Mouse (Mus musculus) midbrain, embryonic 10.5 days (tissue): ENCODE data around the gene Dbn1. TPM values are rescaled to one million over a fixed set of nuclear protein-coding genes. Genes with fewer than 3 reads are reported as not detected.
A peak's percentile ranks its signal among the peaks of the same experiment; 100 is the strongest.

Experiments
- DNase-seq: peaks from one replicate; pipeline ENCODE4 v3.0.0-alpha.2; 2017; ENCODE audit warnings: low spot score
- H3K27ac ChIP-seq: fragments of 300-500 bp; sonication (generic); replicated peaks from 2 replicates; pipeline ENCODE4 v1.5.1; 2016; ENCODE audit warnings: mild to moderate bottlenecking
- H3K27me3 ChIP-seq: fragments of 300-500 bp; sonication (generic); 2 replicates; pipeline ENCODE4 v1.6.1; 2016; ENCODE audit warnings: low read depth, mild to moderate bottlenecking; ENCODE audit not compliant: poor library complexity, severe bottlenecking
- H3K36me3 ChIP-seq: fragments of 300-500 bp; sonication (generic); 2 replicates; pipeline ENCODE4 v1.6.1; 2016; ENCODE audit warnings: mild to moderate bottlenecking, moderate library complexity
- H3K4me1 ChIP-seq: fragments of 300-500 bp; sonication (generic); 2 replicates; pipeline ENCODE4 v1.6.1; 2016
- H3K4me3 ChIP-seq: fragments of 300-500 bp; sonication (generic); 2 replicates; pipeline ENCODE4 v1.5.1; 2016; ENCODE audit warnings: mild to moderate bottlenecking, moderate library complexity
- H3K9me3 ChIP-seq: fragments of 300-500 bp; sonication (generic); replicated peaks from 2 replicates; pipeline ENCODE4 v1.6.1; 2016; ENCODE audit warnings: mild to moderate bottlenecking
- WGBS: fragments of 180-500 bp; shearing (Covaris S2); methylation state at CpG from one replicate; pipeline ENCODE4 v1.1.7; 2016; 5-methylcytosine and 5-hydroxymethylcytosine counted together
- polyA plus RNA-seq: library from polyadenylated mRNA; unstranded; fragments of >200 nt; fragmentation: Nextera tagmentation; extraction: Ambion mirVana; gene quantifications from 2 replicates; pipeline ENCODE4 v1.2.1, GENCODE M21; 2016

The Dbn1 gene
- polyA plus RNA-seq, 1 experiment from 2014 or later, result 381 TPM

GRCm38 (mm10) chr13:55522730-55523129 lies 34.8 kb upstream of the Dbn1 start:
- peaks cover 14% of the 10 kb centered on the region for H3K4me1 ChIP-seq
- 64% methylated on average over 8 of the region's 8 CpGs for WGBS
- no peaks in the 10 kb centered on the region for H3K27me3 ChIP-seq
- H3K36me3 ChIP-seq, result peaks cover 15% of the 10 kb centered on the region
- no peak for DNase-seq
- H3K4me3 ChIP-seq, result no peak overlapping the region
- H3K9me3 ChIP-seq, result no peaks in the 10 kb centered on the region
- H3K27ac ChIP-seq, result no peak overlapping the region; the same call in 1 of the 2 replicates

- Histone ChIP-seq H3K4me3 (no peak overlapping the region), H3K4me1 (peaks cover 14% of the 10 kb centered on the region), H3K9me3 (no peaks in the 10 kb centered on the region), H3K36me3 (peaks cover 15% of the 10 kb centered on the region), H3K27me3 (peaks cover 12% of the 10 kb centered on the region), H3K27ac (no peak overlapping the region)
- 76% methylated on average over 4 of the region's 4 CpGs for WGBS
- DNase-seq, result no peak
These were observed 31.7 kb upstream of the Dbn1 start for GRCm38 (mm10) chr13:55519606-55520005.

- Histone ChIP-seq H3K9me3 (no peaks in the 10 kb centered on the region), H3K36me3 (no peaks in the 10 kb centered on the region), H3K27me3 (peaks cover 21% of the 10 kb centered on the region), H3K4me3 (no peak overlapping the region), H3K27ac (no peak overlapping the region), H3K4me1 (peaks cover 21% of the 10 kb centered on the region)
- peak; percentile 89 for DNase-seq
- WGBS, result 3% methylated on average over 5 of the region's 5 CpGs
These were observed 29.0 kb upstream of the Dbn1 start for GRCm38 (mm10) chr13:55516955-55517354.

- peak overlapping the region; percentile 95; the same call in 1 of the 2 replicates for H3K27ac ChIP-seq
- H3K27me3 ChIP-seq, result peaks cover 21% of the 10 kb centered on the region
- WGBS, result 31% methylated on average over 9 of the region's 9 CpGs
- H3K36me3 ChIP-seq, result peaks cover 20% of the 10 kb centered on the region
- no peak for DNase-seq
- peaks cover 45% of the 10 kb centered on the region for H3K4me1 ChIP-seq
- H3K9me3 ChIP-seq, result no peaks in the 10 kb centered on the region
- peak overlapping the region; percentile 84 for H3K4me3 ChIP-seq
These were observed 25.9 kb upstream of the Dbn1 start for GRCm38 (mm10) chr13:55513828-55514227.

GRCm38 (mm10) chr13:55513111-55513748 lies 25.3 kb upstream of the Dbn1 start, which contains the start of gene Pdlim7:
Pdlim7 (minus strand) TSS chr13:55513676.
- Histone ChIP-seq H3K27ac (peak within 1 kb of the TSS; percentile 95), H3K4me3 (peak within 1 kb of the TSS; percentile 84), H3K27me3 (peaks cover 21% of the 10 kb centered on the region), H3K36me3 (peaks cover 26% of the 10 kb centered on the region), H3K9me3 (no peaks in the 10 kb centered on the region), H3K4me1 (peaks cover 45% of the 10 kb centered on the region)
- DNase-seq, result peak; percentile 91
- WGBS, result under 1% methylated on average over 55 of the region's 55 CpGs

GRCm38 (mm10) chr13:55512379-55513031 lies 24.6 kb upstream of the Dbn1 start:
- DNase-seq, result peak; percentile 68
- H3K36me3 ChIP-seq, result peaks cover 33% of the 10 kb centered on the region
- 3% methylated on average over 25 of the region's 25 CpGs for WGBS
- peaks cover 21% of the 10 kb centered on the region for H3K27me3 ChIP-seq
- peaks cover 48% of the 10 kb centered on the region for H3K4me1 ChIP-seq
- H3K4me3 ChIP-seq, result peak overlapping the region; percentile 84
- no peaks in the 10 kb centered on the region for H3K9me3 ChIP-seq
- peak overlapping the region; percentile 95 for H3K27ac ChIP-seq

GRCm38 (mm10) chr13:55511492-55511861 lies 23.6 kb upstream of the Dbn1 start:
- H3K27me3 ChIP-seq, result peaks cover 21% of the 10 kb centered on the region
- 35% methylated on average over 5 of the region's 5 CpGs for WGBS
- H3K27ac ChIP-seq, result peak overlapping the region; percentile 85
- H3K4me1 ChIP-seq, result peaks cover 48% of the 10 kb centered on the region
- peak; percentile 29 for DNase-seq
- no peaks in the 10 kb centered on the region for H3K9me3 ChIP-seq
- H3K4me3 ChIP-seq, result peak overlapping the region; percentile 84
- peaks cover 44% of the 10 kb centered on the region for H3K36me3 ChIP-seq

- Histone ChIP-seq H3K27me3 (peaks cover 21% of the 10 kb centered on the region), H3K4me1 (peaks cover 48% of the 10 kb centered on the region), H3K9me3 (no peaks in the 10 kb centered on the region), H3K4me3 (peak overlapping the region; percentile 84), H3K27ac (peak overlapping the region; percentile 85), H3K36me3 (peaks cover 50% of the 10 kb centered on the region)
- DNase-seq, result peak; percentile 61
- 14% methylated on average over 6 of the region's 6 CpGs for WGBS
These were observed 23.0 kb upstream of the Dbn1 start for GRCm38 (mm10) chr13:55510668-55511491.

GRCm38 (mm10) chr13:55510332-55510667 lies 22.4 kb upstream of the Dbn1 start:
- Histone ChIP-seq H3K4me3 (peak overlapping the region; percentile 84), H3K4me1 (peaks cover 48% of the 10 kb centered on the region), H3K27me3 (peaks cover 16% of the 10 kb centered on the region), H3K9me3 (no peaks in the 10 kb centered on the region), H3K27ac (peak overlapping the region; percentile 85), H3K36me3 (peaks cover 55% of the 10 kb centered on the region)
- WGBS, result 45% methylated on average over 3 of the region's 3 CpGs
- DNase-seq, result no peak

GRCm38 (mm10) chr13:55508531-55508930 lies 20.6 kb upstream of the Dbn1 start:
- 94% methylated on average over 10 of the region's 10 CpGs for WGBS
- no peak for DNase-seq
- Histone ChIP-seq H3K4me3 (no peak overlapping the region), H3K27me3 (no peaks in the 10 kb centered on the region), H3K4me1 (peaks cover 42% of the 10 kb centered on the region), H3K36me3 (peaks cover 73% of the 10 kb centered on the region), H3K9me3 (no peaks in the 10 kb centered on the region), H3K27ac (no peak overlapping the region)

- no peaks in the 10 kb centered on the region for H3K27me3 ChIP-seq
- H3K4me3 ChIP-seq, result no peak overlapping the region
- peaks cover 36% of the 10 kb centered on the region for H3K4me1 ChIP-seq
- H3K27ac ChIP-seq, result no peak overlapping the region
- peaks cover 80% of the 10 kb centered on the region for H3K36me3 ChIP-seq
- no peak for DNase-seq
- WGBS, result 63% methylated on average over 11 of the region's 11 CpGs
- H3K9me3 ChIP-seq, result no peaks in the 10 kb centered on the region
These were observed 20.0 kb upstream of the Dbn1 start for GRCm38 (mm10) chr13:55507877-55508276.

- H3K36me3 ChIP-seq, result peaks cover 90% of the 10 kb centered on the region
These were observed 18.8 kb upstream of the Dbn1 start for GRCm38 (mm10) chr13:55506697-55507096.

More at GRCm38 (mm10) chr13:55506697-55507096, 18.8 kb upstream of the Dbn1 start:
- Histone ChIP-seq H3K27ac (no peak overlapping the region), H3K4me1 (peaks cover 24% of the 10 kb centered on the region), H3K9me3 (no peaks in the 10 kb centered on the region), H3K4me3 (no peak overlapping the region), H3K27me3 (no peaks in the 10 kb centered on the region)
- WGBS, result 92% methylated on average over 10 of the region's 10 CpGs
- DNase-seq, result no peak
